Mouse (Mus musculus) testis, adult 2 months (tissue): Measurements from ENCODE around the gene Tgfbr2.

ENCODE experiments used
- CTCF ChIP-seq: fragments of 200-500 bp; IDR thresholded peaks from 2 replicates; pipeline ENCODE4 v1.5.1; 2012; ENCODE audit warnings: low read depth, mild to moderate bottlenecking, inconsistent platforms, low read length, moderate library complexity; ENCODE audit not compliant: control insufficient read depth, insufficient read depth, insufficient replicate concordance
- POLR2A ChIP-seq: fragments of 200-500 bp; IDR thresholded peaks from 2 replicates; pipeline ENCODE4 v1.6.1; 2012; ENCODE audit warnings: low read depth, mild to moderate bottlenecking, inconsistent platforms, low read length, moderate library complexity; ENCODE audit not compliant: control insufficient read depth

- no peak for TF ChIP-seq CTCF
- no peak for TF ChIP-seq POLR2A
These were observed 14.3 kb downstream of the Tgfbr2 start for GRCm38 (mm10) chr9:116160860-116161259.
